Mouse (Mus musculus) thymus, postnatal 0 days (tissue): ENCODE measurements around the gene Arhgap21. TPM values are rescaled to one million over a fixed set of nuclear protein-coding genes. Genes with fewer than 3 reads are reported as not detected.
A peak's percentile ranks its signal among the peaks of the same experiment; 100 is the strongest.

Experiments
- DNase-seq: peaks from one replicate; pipeline ENCODE4 v3.0.0-alpha.2; 2015; ENCODE audit warnings: low spot score
- polyA plus RNA-seq: library from polyadenylated mRNA; unstranded; fragments of >200 nt; fragmentation: Nextera tagmentation; extraction: Ambion mirVana; gene quantifications from 2 replicates; pipeline ENCODE4 v1.2.1, GENCODE M21; 2015

Arhgap21 gene
- polyA plus RNA-seq, 1 experiment from 2014 or later, result 2.4 TPM

GRCm38 (mm10) chr2:20896446-20896845 is 72.2 kb downstream of the Arhgap21 start:
- no peak for DNase-seq

GRCm38 (mm10) chr2:20894100-20894690 is 74.5 kb downstream of the Arhgap21 start:
- DNase-seq, result peak; percentile 58

- DNase-seq, result no peak
Measured at GRCm38 (mm10) chr2:20888751-20889150, 79.9 kb downstream of the Arhgap21 start.

- DNase-seq, result no peak
Measured at GRCm38 (mm10) chr2:20883288-20883687, 85.4 kb downstream of the Arhgap21 start.

- no peak for DNase-seq
Measured at GRCm38 (mm10) chr2:20879877-20880605, 88.6 kb downstream of the Arhgap21 start.

GRCm38 (mm10) chr2:20874621-20875020 is 94.1 kb downstream of the Arhgap21 start:
- no peak for DNase-seq

- DNase-seq, result no peak
Measured at GRCm38 (mm10) chr2:20869212-20869965, 99.3 kb downstream of the Arhgap21 start.

- DNase-seq, result no peak
Measured at GRCm38 (mm10) chr2:20868052-20868451, 100.6 kb downstream of the Arhgap21 start.

GRCm38 (mm10) chr2:20865795-20866194 is 102.9 kb downstream of the Arhgap21 start:
- DNase-seq, result no peak

- DNase-seq, result no peak
Measured at GRCm38 (mm10) chr2:20864569-20864968, 104.1 kb downstream of the Arhgap21 start.

- DNase-seq, result no peak
Measured at GRCm38 (mm10) chr2:20860756-20861155, 107.9 kb downstream of the Arhgap21 start.

GRCm38 (mm10) chr2:20849346-20849745 is 119.3 kb downstream of the Arhgap21 start:
- DNase-seq, result no peak

GRCm38 (mm10) chr2:20831608-20832406 is 136.9 kb downstream of the Arhgap21 start:
- no peak for DNase-seq

GRCm38 (mm10) chr2:20830882-20831281 is 137.8 kb downstream of the Arhgap21 start:
- DNase-seq, result no peak

- no peak for DNase-seq
Measured at GRCm38 (mm10) chr2:20826258-20826657, 142.4 kb downstream of the Arhgap21 start.

- DNase-seq, result no peak
Measured at GRCm38 (mm10) chr2:20818226-20818625, 150.5 kb downstream of the Arhgap21 start.

GRCm38 (mm10) chr2:20813986-20814385 is 154.7 kb downstream of the Arhgap21 start:
- no peak for DNase-seq

- no peak for DNase-seq
Measured at GRCm38 (mm10) chr2:20811506-20811905, 157.2 kb downstream of the Arhgap21 start.

- no peak for DNase-seq
Measured at GRCm38 (mm10) chr2:20801236-20801890, 167.3 kb downstream of the Arhgap21 start.
